Mouse (Mus musculus): ENCODE measurements around the gene Stxbp4.

Gene Stxbp4

DNA sequence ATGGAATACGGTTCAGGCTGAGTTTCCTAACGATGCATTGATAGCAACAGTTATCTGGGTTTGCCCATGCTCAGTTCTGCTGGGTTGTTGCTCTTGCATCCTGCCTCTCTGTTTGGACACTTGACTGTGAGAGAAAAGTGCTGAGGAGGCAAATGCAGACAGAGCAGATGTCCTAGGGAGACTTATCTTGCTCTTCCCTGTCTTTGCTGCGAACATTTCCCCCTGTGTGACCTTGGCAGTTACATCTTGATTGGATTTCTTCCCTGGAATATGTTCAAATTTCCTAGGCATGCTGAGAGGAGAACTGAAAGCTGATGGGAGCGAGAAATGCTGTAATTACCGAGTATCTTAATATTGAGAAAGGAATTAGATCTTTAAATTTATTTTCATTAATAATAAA is 186.4 kb downstream of the Stxbp4 start:
- DNase-seq = no peak

DNA sequence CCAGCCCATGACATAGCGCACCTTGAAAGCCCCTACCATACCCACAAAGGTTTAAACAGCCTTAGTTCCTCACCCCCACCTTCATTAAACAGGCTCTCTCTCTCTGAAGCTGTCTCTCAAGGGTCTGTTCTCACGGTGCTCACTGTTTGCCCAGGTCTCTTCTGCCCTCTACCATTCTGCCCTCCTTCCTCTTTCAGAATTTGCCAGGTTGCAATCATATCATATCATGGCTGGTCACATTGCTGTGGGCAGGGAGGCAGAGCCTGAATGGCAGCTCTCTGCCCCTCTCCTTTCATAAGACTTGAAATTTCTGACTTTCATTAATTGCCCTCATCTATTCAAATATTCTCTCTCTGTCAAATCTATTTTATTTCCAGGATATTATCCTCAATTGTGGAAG is 195.4 kb downstream of the Stxbp4 start:
- DNase-seq = no peak

DNA sequence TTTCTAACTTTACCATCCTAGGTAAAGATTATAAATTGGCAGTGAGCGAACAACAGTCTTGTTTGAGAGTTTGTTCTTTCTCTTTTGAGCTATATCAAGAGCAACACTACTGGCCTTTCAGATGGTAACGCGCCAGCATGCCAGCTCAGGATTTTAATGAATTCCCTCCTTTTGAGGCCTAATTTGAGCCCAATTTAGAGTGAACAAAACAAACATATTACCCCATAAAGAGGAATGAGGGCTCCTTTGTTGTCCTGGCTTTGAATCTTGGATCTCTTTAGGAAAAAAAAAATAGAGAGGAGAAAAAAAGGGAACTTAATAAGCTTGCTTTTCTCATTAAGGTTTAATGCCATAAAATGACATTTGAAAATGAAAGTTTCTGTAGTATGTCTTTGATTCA is 197.0 kb downstream of the Stxbp4 start:
- no peak for DNase-seq

DNA sequence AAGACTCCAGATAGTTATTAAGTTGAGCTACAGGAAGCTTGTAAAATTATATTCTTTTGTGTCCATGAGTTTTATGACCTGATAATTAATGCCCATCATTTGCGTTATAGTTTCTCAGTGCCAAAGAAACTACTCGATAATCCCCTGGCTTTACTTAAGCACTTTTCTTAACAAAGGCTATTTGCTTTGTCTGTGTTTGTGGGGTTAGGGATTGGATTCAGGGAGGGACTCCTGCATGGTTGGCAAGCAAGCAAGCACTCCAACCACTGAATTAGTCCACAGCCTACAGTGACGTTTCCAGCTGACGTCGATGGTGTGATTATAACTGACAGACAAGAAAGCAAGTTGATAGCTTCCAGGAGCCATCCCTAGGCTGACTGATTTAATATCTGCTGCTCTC is 199.1 kb downstream of the Stxbp4 start:
- no peak for DNase-seq

Measured in right cerebral cortex, postnatal 14 days (tissue).